Mouse (Mus musculus) skeletal muscle tissue, postnatal 0 days (tissue): ENCODE measurements around the gene Eci3. TPM values are rescaled to one million over a fixed set of nuclear protein-coding genes. Genes with fewer than 3 reads are reported as not detected.

Experiments
- polyA plus RNA-seq: library from polyadenylated mRNA; unstranded; fragments of >200 nt; fragmentation: Nextera tagmentation; extraction: Ambion mirVana; gene quantifications from 2 replicates; pipeline ENCODE4 v1.2.1, GENCODE M21; 2015

Gene Eci3
- 0.33 and 0.73 TPM in 2 replicates for polyA plus RNA-seq

GRCm38 (mm10) chr13:34963511-34964397 is at the start of gene Eci3:
TSS of gene Eci3 (minus strand) at chr13:34963810.

GRCm38 (mm10) chr13:34924210-34924609 is 39.4 kb downstream of the Eci3 start, which contains the start of the genes Fam217a and 4933417A18Rik:
TSS of gene Fam217a (minus strand) at chr13:34924310.
TSS of gene 4933417A18Rik (plus strand) at chr13:34924409.

Other genes with a start within 250 kb of the Eci3 start
- gene Fam50b, start 229.0 kb downstream of the Eci3 start, polyA plus RNA-seq, result not detected in 2 replicates
- gene Prpf4b, start 88.5 kb downstream of the Eci3 start, polyA plus RNA-seq, result 32.1 and 32.3 TPM in 2 replicates
- gene Fam217a, start 39.5 kb downstream of the Eci3 start, polyA plus RNA-seq, result 0.50 and 0.69 TPM in 2 replicates
- not detected in 2 replicates for gene 4933417A18Rik, start 39.4 kb downstream of the Eci3 start, polyA plus RNA-seq
- gene Eci2, start 63.3 kb upstream of the Eci3 start, polyA plus RNA-seq, result 186 and 204 TPM in 2 replicates